Mouse (Mus musculus) heart, adult 2 months (tissue): ENCODE results near the gene Cnfn.

Experiments used
- CTCF ChIP-seq: fragments of 200-600 bp; IDR thresholded peaks from 2 replicates; pipeline ENCODE4 v1.8.1; 2022; ENCODE audit warnings: antibody characterized with exemption, mild to moderate bottlenecking, moderate library complexity
- EP300 ChIP-seq: fragments of 200-500 bp; IDR thresholded peaks from 2 replicates; pipeline ENCODE4 v1.6.1; 2011; ENCODE audit warnings: low read depth, low read length, control low read depth; ENCODE audit not compliant: insufficient read depth
- POLR2A ChIP-seq: fragments of 200-500 bp; IDR thresholded peaks from 2 replicates; pipeline ENCODE4 v1.6.1; 2011; ENCODE audit warnings: mild to moderate bottlenecking, low read depth, low read length, control low read depth; ENCODE audit not compliant: insufficient read depth

DNA sequence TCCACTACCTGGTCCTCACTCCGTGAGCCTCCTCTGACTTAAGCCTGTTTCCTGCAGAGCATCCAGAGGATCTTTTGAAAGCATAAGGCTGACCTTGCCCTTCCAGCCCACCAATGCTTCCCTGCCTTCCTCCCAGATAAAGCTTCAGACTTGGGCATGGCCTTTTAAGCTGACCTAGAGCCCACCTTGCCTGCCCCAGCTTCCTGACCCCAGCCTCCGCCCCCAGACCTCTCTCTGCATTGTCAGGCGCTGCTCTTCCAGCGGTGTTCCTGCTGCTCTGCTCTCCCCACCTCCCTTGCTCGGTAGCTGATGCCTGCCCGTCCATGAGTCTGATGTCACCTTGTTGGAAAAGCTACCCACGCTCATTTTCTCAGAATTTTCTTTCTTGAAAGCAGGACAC, 23.3 kb upstream of the Cnfn start:
- no peak for TF ChIP-seq POLR2A
- TF ChIP-seq CTCF, result no peak
- no peak for TF ChIP-seq EP300
